Mouse (Mus musculus): ENCODE measurements at regions not wholly inside any gene's neighbourhood (a gene's known extent, or its start where the extent isn't known, plus 50 kb on each side); places are given as distances from the start of the nearest gene placed in this dataset.

DNA sequence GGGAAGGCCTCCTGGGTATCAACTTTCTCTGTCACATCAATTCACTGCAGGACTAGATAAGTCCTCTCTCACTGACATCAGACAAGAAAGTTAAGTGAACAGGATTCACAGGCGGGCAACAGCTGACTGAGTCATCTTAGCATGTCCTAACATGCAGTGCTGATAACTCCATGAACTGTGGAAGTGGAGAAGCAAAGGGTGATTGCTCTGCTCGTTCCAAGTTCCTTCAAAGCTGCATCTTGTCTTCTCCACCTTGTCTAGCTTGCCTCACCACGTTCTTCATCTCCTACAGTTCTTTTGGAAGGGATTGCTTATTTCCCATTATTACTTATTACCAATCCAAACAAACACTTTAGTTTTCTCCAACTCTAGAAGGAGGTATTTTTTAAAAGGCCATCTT lies 380.9 kb downstream of the Brinp1 start:
- no peak overlapping the region for H3K4me2 ChIP-seq (ENCODE audit: low read depth)
- no peaks in the 10 kb centered on the region for H3K79me2 ChIP-seq (ENCODE audit: control insufficient read depth, insufficient read depth)
- no peak overlapping the region for H3ac ChIP-seq (ENCODE audit: control insufficient read depth, insufficient read length)
- H3K36me3 ChIP-seq (ENCODE audit: control insufficient read depth, insufficient read depth) = no peaks in the 10 kb centered on the region
- no peak for TF ChIP-seq POLR2A (IDR thresholded peaks at IDR 0.05; ENCODE audit: insufficient read length, low read depth)
- no peak for TF ChIP-seq SRF (IDR thresholded peaks at IDR 0.05; ENCODE audit: control insufficient read depth, insufficient read length, low read depth)
- H3K4me3 ChIP-seq = no peak overlapping the region
- H3K27me3 ChIP-seq (ENCODE audit: control insufficient read depth, insufficient read depth, insufficient read length) = no peaks in the 10 kb centered on the region

DNA sequence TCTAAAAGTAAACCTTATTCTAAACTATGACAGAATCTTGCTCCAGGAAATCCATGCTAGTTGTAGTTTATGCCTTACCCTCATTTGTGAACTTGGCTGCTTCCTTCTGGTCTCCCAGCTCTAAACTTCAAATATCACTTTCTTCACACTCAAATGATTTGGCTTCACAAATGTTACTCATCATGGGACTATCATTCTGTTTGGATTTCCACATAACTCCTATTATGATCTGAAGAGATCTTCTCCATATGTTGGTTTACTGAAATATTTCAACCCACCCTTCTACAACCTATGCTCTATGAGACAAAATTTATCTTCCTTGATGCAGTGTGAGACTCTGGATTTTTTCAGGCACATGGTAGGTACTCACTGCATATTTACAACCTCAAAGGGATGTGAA lies 381.7 kb downstream of the Brinp1 start:
- Histone ChIP-seq H3K27me3 (ENCODE audit: control insufficient read depth, insufficient read depth, insufficient read length) (no peaks in the 10 kb centered on the region), H3K4me2 (ENCODE audit: low read depth) (no peak overlapping the region), H3K79me2 (ENCODE audit: control insufficient read depth, insufficient read depth) (no peaks in the 10 kb centered on the region), H3K4me3 (no peak overlapping the region), H3K36me3 (ENCODE audit: control insufficient read depth, insufficient read depth) (no peaks in the 10 kb centered on the region), H3ac (ENCODE audit: control insufficient read depth, insufficient read length) (no peak overlapping the region)
- TF ChIP-seq POLR2AphosphoS2 (IDR thresholded peaks at IDR 0.05; ENCODE audit: insufficient read length, low read depth) (no peak), MAX (IDR thresholded peaks at IDR 0.05; ENCODE audit: low read depth) (no peak), TCF12 (IDR thresholded peaks at IDR 0.05; ENCODE audit: insufficient read depth, poor library complexity, severe bottlenecking) (no peak), POLR2A (IDR thresholded peaks at IDR 0.05; ENCODE audit: insufficient read length, low read depth) (no peak), REST (IDR thresholded peaks at IDR 0.05; ENCODE audit: insufficient read depth, insufficient read length) (no peak), TCF3 (IDR thresholded peaks at IDR 0.05; ENCODE audit: insufficient read length, low read depth) (no peak), MYOD1 (IDR thresholded peaks at IDR 0.05; ENCODE audit: control insufficient read depth in 1 of 3, insufficient read length in 2 of 3, low read depth in 2 of 3) (no peak), MYOG (IDR thresholded peaks at IDR 0.05; ENCODE audit: control insufficient read depth in 1 of 3, insufficient read depth in 1 of 3, insufficient read length in 2 of 3, low read depth in 2 of 3) (no peak)

DNA sequence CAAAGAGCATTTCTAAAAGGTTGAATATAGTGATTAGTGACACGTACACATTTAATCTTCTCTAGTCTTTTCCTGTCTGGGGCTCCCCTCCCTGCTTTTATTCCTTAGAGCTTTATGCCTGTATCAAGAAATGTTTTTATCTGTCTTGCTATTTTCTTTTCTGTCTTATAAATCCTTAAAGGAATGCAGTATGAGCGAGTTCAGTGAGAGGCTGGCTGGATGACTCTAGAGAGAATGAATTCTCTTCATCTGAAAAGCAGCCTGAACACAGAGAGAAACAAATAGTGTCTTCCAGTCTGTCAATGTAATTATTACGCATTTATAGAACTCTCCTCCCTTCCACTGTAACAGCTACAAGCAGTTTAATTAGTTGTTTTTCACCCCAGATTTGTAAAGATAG lies 417.9 kb downstream of the Brinp1 start:
- Histone ChIP-seq H3K79me2 (ENCODE audit: control insufficient read depth, insufficient read depth) (no peaks in the 10 kb centered on the region), H3K4me2 (ENCODE audit: low read depth) (no peak overlapping the region), H3K36me3 (ENCODE audit: control insufficient read depth, insufficient read depth) (no peaks in the 10 kb centered on the region), H3ac (ENCODE audit: control insufficient read depth, insufficient read length) (no peak overlapping the region), H3K4me3 (no peak overlapping the region), H3K27me3 (ENCODE audit: control insufficient read depth, insufficient read depth, insufficient read length) (no peaks in the 10 kb centered on the region)
- TF ChIP-seq POLR2AphosphoS2 (IDR thresholded peaks at IDR 0.05; ENCODE audit: insufficient read length, low read depth) = no peak
- TF ChIP-seq E2F4 (IDR thresholded peaks at IDR 0.05; ENCODE audit: insufficient read depth) = no peak
- TF ChIP-seq SRF (IDR thresholded peaks at IDR 0.05; ENCODE audit: control insufficient read depth, insufficient read length, low read depth) = no peak
- no peak for TF ChIP-seq MYOG (IDR thresholded peaks at IDR 0.05; ENCODE audit: control insufficient read depth in 1 of 3, insufficient read depth in 1 of 3, insufficient read length in 2 of 3, low read depth in 2 of 3)
- no peak for TF ChIP-seq MYOD1 (IDR thresholded peaks at IDR 0.05; ENCODE audit: control insufficient read depth in 1 of 3, insufficient read length in 2 of 3, low read depth in 2 of 3)
- no peak for TF ChIP-seq CEBPB (IDR thresholded peaks at IDR 0.05; ENCODE audit: insufficient read depth, poor library complexity, severe bottlenecking)
- no peak for TF ChIP-seq POLR2A (IDR thresholded peaks at IDR 0.05; ENCODE audit: insufficient read length, low read depth)
- TF ChIP-seq TCF12 (IDR thresholded peaks at IDR 0.05; ENCODE audit: insufficient read depth, poor library complexity, severe bottlenecking) = no peak
- no peak for TF ChIP-seq REST (IDR thresholded peaks at IDR 0.05; ENCODE audit: insufficient read depth, insufficient read length)

DNA sequence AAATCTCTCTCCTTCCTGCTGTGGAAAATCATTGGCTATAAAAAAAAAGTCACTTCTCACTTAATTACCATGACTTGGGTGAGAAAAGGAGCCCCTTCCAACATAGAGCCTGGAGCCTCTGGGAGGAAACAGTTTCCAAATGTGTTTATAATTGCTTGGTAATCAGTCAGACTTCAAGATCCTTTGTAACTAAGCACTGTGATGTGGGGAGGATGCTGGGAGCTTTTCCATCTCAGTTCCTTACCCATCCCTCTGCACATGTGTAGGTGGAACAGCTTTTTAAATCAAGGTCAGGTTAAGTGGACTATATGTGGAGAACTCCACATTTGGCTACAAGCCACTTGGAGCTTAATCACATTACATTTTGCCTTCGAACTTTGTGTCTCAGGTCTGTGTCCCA lies 418.4 kb downstream of the Brinp1 start:
- H3K27me3 ChIP-seq (ENCODE audit: control insufficient read depth, insufficient read depth, insufficient read length) = no peaks in the 10 kb centered on the region
- H3K79me2 ChIP-seq (ENCODE audit: control insufficient read depth, insufficient read depth) = no peaks in the 10 kb centered on the region
- no peak overlapping the region for H3ac ChIP-seq (ENCODE audit: control insufficient read depth, insufficient read length)
- no peak overlapping the region for H3K4me3 ChIP-seq
- no peak for TF ChIP-seq MYOD1 (IDR thresholded peaks at IDR 0.05; ENCODE audit: control insufficient read depth in 1 of 3, insufficient read length in 2 of 3, low read depth in 2 of 3)
- TF ChIP-seq REST (IDR thresholded peaks at IDR 0.05; ENCODE audit: insufficient read depth, insufficient read length) = no peak
- no peak for TF ChIP-seq MYOG (IDR thresholded peaks at IDR 0.05; ENCODE audit: control insufficient read depth in 1 of 3, insufficient read depth in 1 of 3, insufficient read length in 2 of 3, low read depth in 2 of 3)
- TF ChIP-seq POLR2AphosphoS2 (IDR thresholded peaks at IDR 0.05; ENCODE audit: insufficient read length, low read depth) = no peak
- no peak overlapping the region for H3K4me2 ChIP-seq (ENCODE audit: low read depth)
- no peaks in the 10 kb centered on the region for H3K36me3 ChIP-seq (ENCODE audit: control insufficient read depth, insufficient read depth)

DNA sequence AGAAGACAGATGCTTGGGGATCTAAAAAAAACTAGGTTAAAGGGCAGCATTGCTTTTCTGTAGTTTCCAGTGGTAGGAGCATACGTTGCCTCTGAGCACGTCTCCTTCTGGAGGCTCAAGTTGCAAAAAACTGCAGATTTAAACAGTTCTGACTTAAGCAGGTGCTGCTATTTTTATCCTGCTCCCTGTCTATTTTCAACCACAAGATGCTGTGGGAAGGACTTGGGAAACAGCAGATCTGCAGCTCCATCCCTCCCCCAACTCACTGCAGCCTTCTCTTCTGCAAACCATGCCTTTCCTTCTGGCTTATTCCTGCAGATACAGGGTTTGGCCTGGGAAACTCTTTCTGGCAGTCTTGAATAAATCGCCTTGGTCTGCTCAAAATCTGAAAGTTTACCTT lies 422.1 kb downstream of the Brinp1 start:
- H3K4me2 ChIP-seq (ENCODE audit: low read depth) = no peak overlapping the region
- H3K36me3 ChIP-seq (ENCODE audit: control insufficient read depth, insufficient read depth) = no peaks in the 10 kb centered on the region
- no peak for TF ChIP-seq TCF3 (IDR thresholded peaks at IDR 0.05; ENCODE audit: insufficient read length, low read depth)
- TF ChIP-seq MAX (IDR thresholded peaks at IDR 0.05; ENCODE audit: low read depth) = no peak
- no peak for TF ChIP-seq POLR2A (IDR thresholded peaks at IDR 0.05; ENCODE audit: insufficient read length, low read depth)
- no peak for TF ChIP-seq POLR2AphosphoS2 (IDR thresholded peaks at IDR 0.05; ENCODE audit: insufficient read length, low read depth)
- no peak for TF ChIP-seq TCF12 (IDR thresholded peaks at IDR 0.05; ENCODE audit: insufficient read depth, poor library complexity, severe bottlenecking)
- TF ChIP-seq REST (IDR thresholded peaks at IDR 0.05; ENCODE audit: insufficient read depth, insufficient read length) = no peak
- no peak for TF ChIP-seq E2F4 (IDR thresholded peaks at IDR 0.05; ENCODE audit: insufficient read depth)
- no peak for TF ChIP-seq MYOG (IDR thresholded peaks at IDR 0.05; ENCODE audit: control insufficient read depth in 1 of 3, insufficient read depth in 1 of 3, insufficient read length in 2 of 3, low read depth in 2 of 3)
- no peak for TF ChIP-seq USF1 (IDR thresholded peaks at IDR 0.05; ENCODE audit: low read depth)
- TF ChIP-seq CEBPB (IDR thresholded peaks at IDR 0.05; ENCODE audit: insufficient read depth, poor library complexity, severe bottlenecking) = no peak
- TF ChIP-seq MYOD1 (IDR thresholded peaks at IDR 0.05; ENCODE audit: control insufficient read depth in 1 of 3, insufficient read length in 2 of 3, low read depth in 2 of 3) = no peak
- TF ChIP-seq SRF (IDR thresholded peaks at IDR 0.05; ENCODE audit: control insufficient read depth, insufficient read length, low read depth) = no peak
- H3ac ChIP-seq (ENCODE audit: control insufficient read depth, insufficient read length) = no peak overlapping the region
- H3K79me2 ChIP-seq (ENCODE audit: control insufficient read depth, insufficient read depth) = no peaks in the 10 kb centered on the region
- H3K27me3 ChIP-seq (ENCODE audit: control insufficient read depth, insufficient read depth, insufficient read length) = no peaks in the 10 kb centered on the region
- H3K4me3 ChIP-seq = no peak overlapping the region
